Mouse (Mus musculus): ENCODE measurements around the gene Ctnna3. TPM values are rescaled to one million over a fixed set of nuclear protein-coding genes. Genes with fewer than 3 reads are reported as not detected.
A peak's percentile ranks its signal among the peaks of the same experiment; 100 is the strongest.
"Not testable (repeated sequence)": the region's sequence is repeated elsewhere in the genome, so short reads cannot be mapped to it uniquely, and the experiment has no call there.

Ctnna3 gene
- total RNA-seq, 2 experiments from 2014 or later = 81.4 to 88.7 TPM

- DNase-seq = no peak
These were observed 2.8 kb upstream of the Ctnna3 start for GRCm38 (mm10) chr10:63427146-63427545.

- DNase-seq = peak; percentile 36
These were observed 1.5 kb upstream of the Ctnna3 start for GRCm38 (mm10) chr10:63428243-63429022.

GRCm38 (mm10) chr10:63429023-63429340 is 916 bp upstream of the Ctnna3 start:
- DNase-seq = no peak

- peak; percentile 100 for DNase-seq
These were observed 518 bp upstream of the Ctnna3 start for GRCm38 (mm10) chr10:63429380-63429779.

- DNase-seq = no peak
These were observed 1.4 kb downstream of the Ctnna3 start for GRCm38 (mm10) chr10:63431221-63431736.

GRCm38 (mm10) chr10:63432099-63432498 is 2.2 kb downstream of the Ctnna3 start:
- no peak for DNase-seq

GRCm38 (mm10) chr10:63432887-63433286 is 3.0 kb downstream of the Ctnna3 start:
- no peak for DNase-seq

GRCm38 (mm10) chr10:63438736-63439262 is 8.9 kb downstream of the Ctnna3 start:
- DNase-seq = no peak

GRCm38 (mm10) chr10:63439694-63440228 is 9.9 kb downstream of the Ctnna3 start:
- DNase-seq = no peak

GRCm38 (mm10) chr10:63444602-63445387 is 14.9 kb downstream of the Ctnna3 start:
- not testable (repeated sequence) for DNase-seq

GRCm38 (mm10) chr10:63453926-63454325 is 24.0 kb downstream of the Ctnna3 start:
- DNase-seq = no peak

- DNase-seq = peak; percentile 26
These were observed 25.4 kb downstream of the Ctnna3 start for GRCm38 (mm10) chr10:63455110-63455878.

- peak; percentile 47 for DNase-seq
These were observed 27.6 kb downstream of the Ctnna3 start for GRCm38 (mm10) chr10:63457292-63458128.

GRCm38 (mm10) chr10:63460935-63461334 is 31.0 kb downstream of the Ctnna3 start:
- no peak for DNase-seq

GRCm38 (mm10) chr10:63472473-63472872 is 42.6 kb downstream of the Ctnna3 start:
- no peak for DNase-seq

- peak; percentile 84 for DNase-seq
These were observed 46.3 kb downstream of the Ctnna3 start for GRCm38 (mm10) chr10:63476167-63476647.

- DNase-seq = peak; percentile 28
These were observed 49.0 kb downstream of the Ctnna3 start for GRCm38 (mm10) chr10:63478946-63479345.

GRCm38 (mm10) chr10:63480066-63480465 is 50.2 kb downstream of the Ctnna3 start:
- DNase-seq = peak; percentile 46

GRCm38 (mm10) chr10:63488346-63488745 is 58.4 kb downstream of the Ctnna3 start:
- no peak for DNase-seq

- no peak for DNase-seq
These were observed 94.1 kb downstream of the Ctnna3 start for GRCm38 (mm10) chr10:63523956-63524355.

GRCm38 (mm10) chr10:63526027-63526426 is 96.1 kb downstream of the Ctnna3 start:
- no peak for DNase-seq

All from heart, postnatal 4 days (tissue).